Mouse (Mus musculus) layer of hippocampus, postnatal 14 days (tissue): ENCODE results near the gene Zdhhc12. TPM values are rescaled to one million over a fixed set of nuclear protein-coding genes. Genes with fewer than 3 reads are reported as not detected.
A peak's percentile ranks its signal among the peaks of the same experiment; 100 is the strongest.

ENCODE experiments used
- DNase-seq, 2 experiments: peaks; one replicate each; pipeline ENCODE4 v3.0.0; 2021 to 2022; ENCODE audit warnings: low spot score in 2 of 2, mixed read lengths in 1 of 2
- total RNA-seq, 2 experiments: library from RNA; stranded (reverse); gene quantifications; 2 replicates each; pipeline ENCODE4 v1.2.3; 2021

The Zdhhc12 gene
- total RNA-seq, 2 experiments from 2014 or later: 14.7 TPM

DNA sequence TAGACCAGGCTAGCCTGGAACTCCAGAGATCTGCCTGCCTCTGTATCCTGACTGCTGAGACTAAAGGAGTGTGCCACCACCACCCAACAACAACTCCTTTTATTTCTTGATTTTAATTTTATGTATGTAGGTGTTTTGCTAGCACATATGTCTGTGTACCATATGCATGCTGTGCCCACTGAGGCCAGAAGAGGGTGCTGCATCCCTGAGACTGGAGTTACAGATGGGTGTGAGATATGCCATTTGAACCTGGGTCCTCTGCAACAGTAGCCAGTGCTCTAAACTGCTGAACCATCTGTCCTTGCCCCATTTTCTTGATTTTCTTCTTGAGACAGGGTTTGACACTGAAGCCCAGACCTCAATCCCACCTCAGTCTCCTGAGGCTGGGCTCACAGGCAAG lies 12.9 kb upstream of the Zdhhc12 start:
- no peak for DNase-seq

DNA sequence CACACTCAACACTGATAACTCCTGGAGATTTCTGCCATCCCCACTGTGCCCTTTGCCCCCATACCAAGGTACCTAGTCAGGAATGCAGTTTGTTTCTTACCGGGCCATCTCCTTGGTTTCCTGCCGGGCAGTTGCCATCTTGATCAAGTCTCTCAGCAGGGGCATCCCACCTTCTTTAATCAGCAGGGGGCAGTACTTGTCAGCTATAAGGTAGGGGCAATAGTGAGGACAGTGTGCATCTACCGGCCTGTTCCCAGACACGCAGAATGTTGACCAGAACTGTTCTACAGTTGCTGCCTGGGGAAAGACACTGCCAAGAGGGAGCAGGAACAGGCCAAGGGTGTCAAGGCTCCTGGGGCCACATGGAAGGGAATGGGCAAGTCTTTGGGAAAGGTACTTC lies 6.8 kb upstream of the Zdhhc12 start:
- no peak for DNase-seq

DNA sequence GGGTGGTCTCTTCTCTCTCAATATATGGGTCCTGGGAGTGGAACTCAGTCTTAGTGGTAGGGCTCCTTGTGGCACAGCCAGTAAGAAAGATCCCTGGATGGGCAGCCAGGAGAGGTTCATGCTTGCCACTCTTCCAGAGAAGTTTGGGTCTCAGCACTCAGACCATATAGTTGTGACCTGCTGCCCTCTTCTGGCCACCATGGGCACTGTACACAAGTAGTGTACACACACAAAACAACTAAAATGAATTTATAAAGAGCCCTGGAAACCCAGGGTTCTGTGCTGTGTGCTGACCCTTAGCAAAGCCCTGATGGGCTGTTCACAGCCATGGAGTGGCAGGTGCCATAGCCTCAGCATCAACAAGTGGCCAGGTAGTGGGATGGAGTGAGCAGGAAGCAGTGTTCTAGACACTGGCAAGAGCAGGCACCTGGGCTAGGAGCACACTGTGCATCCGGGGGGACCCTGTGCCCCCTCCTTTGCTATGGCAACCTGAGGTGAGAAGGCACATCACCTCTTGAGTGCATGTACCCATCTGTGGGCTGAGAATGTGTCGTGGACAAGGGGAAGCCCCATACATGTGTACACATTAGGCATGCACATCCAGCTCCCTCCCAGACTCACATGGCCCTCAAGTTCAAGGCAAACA lies 2.6 kb upstream of the Zdhhc12 start:
- no peak for DNase-seq

- DNase-seq: peak in 1 of 2 experiments; percentile 32
Observed at GRCm38 (mm10) chr2:30094208-30094588, 750 bp upstream of the Zdhhc12 start.

- DNase-seq: no peak
Observed at GRCm38 (mm10) chr2:30092280-30092918, 1.0 kb downstream of the Zdhhc12 start.

- DNase-seq: no peak
Observed at GRCm38 (mm10) chr2:30091521-30091920, 1.9 kb downstream of the Zdhhc12 start.

- no peak for DNase-seq
Observed at GRCm38 (mm10) chr2:30087310-30087709, 6.1 kb downstream of the Zdhhc12 start.

DNA sequence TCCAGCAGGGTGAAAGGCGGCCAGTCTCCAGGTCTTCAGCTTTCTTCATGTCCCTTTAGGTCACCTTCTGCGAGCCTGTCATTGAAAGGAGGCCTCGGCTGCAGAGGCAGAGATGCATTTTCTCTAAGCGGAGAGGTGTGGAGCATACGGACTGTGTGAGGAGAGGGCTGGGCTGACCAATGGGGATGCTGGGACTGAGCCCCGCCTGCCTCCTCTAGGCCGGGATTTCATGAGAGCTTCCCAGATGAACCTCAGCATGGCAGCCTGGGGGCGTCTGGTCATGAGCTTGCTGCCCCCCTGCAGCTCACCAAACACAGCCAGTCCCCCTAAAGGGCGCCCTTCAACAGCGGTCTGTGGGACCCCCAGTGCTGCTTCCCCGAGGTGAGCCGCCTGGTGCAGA lies 8.8 kb downstream of the Zdhhc12 start:
- DNase-seq: no peak

DNA sequence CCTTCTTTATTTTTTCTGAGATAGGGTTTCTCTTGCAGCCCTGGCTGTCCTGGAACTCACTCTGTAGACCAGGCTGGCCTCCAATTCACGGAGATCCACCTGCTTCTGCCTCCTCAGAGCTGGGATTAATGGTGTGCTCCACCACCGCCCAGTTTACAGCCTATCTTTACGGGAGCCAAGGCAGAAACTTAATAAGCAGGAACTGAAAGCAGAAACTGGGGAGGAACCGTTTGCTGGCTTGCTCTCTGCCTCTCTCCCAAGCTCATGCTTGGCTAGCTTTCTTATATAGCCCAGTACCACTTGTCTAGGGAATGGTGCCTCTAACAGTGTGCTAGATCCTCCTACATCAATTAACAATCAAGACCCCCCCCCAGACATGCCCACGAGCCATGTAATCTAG lies 9.3 kb downstream of the Zdhhc12 start:
- no peak for DNase-seq

- no peak for DNase-seq
Observed at GRCm38 (mm10) chr2:30080181-30080800, 13.2 kb downstream of the Zdhhc12 start.

DNA sequence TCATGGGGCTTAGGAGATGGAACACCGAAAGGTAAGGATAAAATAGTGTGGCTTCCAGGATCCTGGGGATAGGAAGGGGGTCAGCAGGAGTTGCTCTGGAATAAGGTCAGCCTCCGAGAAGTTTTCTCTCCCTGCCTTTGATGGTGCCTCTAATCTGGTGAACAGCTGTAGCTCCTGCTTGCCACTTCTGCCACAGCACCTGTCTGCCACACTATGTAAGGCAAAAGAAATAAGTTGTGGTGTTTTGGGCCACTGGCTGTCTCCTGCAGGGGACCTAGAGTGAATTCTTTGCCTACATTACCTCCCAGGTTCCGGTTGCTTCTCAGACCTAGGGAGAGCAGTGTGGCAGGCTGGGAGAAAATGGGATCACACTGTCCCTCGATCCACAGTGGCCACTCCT lies 14.7 kb downstream of the Zdhhc12 start:
- no peak for DNase-seq

- DNase-seq: no peak
Observed at GRCm38 (mm10) chr2:30078349-30078712, 15.1 kb downstream of the Zdhhc12 start.

DNA sequence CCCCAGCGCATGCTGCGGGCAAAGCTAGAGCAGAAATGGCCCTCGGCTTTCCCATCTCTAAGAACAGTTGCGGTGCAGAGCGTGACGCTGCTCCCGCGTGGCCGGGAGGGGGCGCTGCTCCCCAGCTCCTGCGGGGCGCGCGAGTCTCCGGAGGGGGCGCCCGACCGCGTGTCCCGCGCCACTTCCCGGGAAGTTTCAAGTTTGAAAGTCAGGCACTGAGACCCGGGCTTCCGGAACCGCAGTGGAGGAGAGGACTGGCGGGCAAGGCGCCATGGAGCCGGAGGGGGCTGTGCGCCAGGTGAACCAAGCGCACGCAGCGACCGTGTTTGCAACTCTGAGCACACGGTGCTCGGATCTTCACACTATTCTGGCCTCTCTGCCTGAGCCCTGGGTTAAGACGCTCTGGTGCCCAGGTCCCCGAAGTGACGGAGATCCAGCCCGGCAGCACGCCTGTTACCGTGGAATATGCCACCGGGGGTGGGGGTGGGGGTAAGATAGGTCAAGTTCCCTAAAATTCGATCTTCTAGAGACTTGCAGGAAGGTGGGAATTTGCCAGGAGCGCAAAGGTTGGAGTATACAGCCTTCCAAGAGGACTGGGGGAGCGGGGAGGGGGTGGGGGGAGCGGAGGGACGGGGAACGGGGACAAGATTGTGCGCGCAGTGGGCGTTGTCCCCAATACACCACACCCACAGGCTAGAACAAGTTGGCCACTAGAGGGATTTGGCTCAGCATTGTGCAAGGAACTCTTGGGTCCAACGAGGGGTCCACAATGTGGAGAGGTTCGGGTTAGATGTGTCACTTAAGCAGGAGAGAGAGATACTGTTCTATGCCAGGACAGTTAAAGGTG lies 15.7 kb downstream of the Zdhhc12 start, which contains the start of gene Pkn3:
Gene Pkn3, plus strand, starts transcription at position 183 of the 847 bp plus-strand sequence.
- DNase-seq: peak; percentile 75 to 80

DNA sequence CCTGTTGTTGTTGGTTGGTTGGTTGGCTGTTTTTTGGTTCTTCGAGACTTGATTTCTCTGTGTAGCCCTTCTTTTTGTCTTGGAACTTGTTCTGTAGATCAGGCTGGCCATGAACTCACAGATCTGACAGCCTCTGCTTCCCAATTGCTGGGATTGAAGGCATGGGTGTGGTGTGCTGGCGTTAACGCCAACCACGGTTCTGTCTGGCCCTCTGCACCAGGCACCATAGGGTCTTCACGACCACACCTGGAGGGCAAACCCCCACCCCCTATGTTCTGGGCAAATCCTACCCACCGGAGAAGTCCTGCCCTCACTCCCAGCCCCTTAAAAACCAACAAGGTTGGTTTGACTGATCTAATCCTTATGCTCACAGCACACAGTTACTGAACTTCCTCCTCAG lies 16.5 kb downstream of the Zdhhc12 start:
- no peak for DNase-seq

DNA sequence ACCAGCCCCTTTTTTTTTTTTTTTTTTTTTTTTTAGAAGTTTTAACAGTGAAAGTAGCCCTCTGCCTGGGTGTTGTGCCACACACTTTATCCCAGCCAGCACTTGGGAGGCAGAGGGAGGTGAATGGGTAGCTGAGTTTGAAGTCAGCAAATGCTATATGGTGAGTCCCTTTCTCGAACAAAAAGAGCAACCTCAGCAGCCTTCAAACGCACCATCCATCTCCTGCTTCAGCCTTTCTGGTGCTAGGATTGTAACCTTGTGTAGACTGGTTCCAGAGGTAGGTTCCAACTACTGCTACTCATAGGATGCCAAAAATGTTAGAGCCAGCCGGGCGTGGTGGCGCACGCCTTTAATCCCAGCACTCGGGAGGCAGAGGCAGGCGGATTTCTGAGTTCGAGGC lies 17.0 kb downstream of the Zdhhc12 start:
- no peak for DNase-seq

GRCm38 (mm10) chr2:30075625-30076024 lies 17.8 kb downstream of the Zdhhc12 start:
- DNase-seq: no peak

DNA sequence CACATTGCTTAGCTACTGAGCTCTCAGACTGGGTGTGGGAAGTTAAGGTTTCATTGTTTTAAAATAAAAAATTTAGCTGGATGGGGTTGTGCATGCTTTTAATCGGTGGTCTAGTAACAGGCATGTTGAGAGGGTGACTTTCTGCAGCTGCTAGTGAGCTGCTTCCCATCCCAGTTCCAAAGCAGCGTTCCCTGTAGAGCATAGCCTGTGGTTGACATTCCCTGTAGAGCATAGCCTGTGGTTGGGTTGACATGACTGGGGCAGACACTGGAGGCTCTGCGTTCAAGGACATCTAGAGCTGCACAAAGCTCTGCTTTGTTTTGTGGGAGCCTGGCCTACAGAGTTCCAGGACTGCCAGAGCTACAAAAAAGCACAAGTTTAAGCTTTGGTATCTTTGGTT lies 20.2 kb downstream of the Zdhhc12 start:
- DNase-seq: no peak

- DNase-seq: no peak
Observed at GRCm38 (mm10) chr2:30072875-30073274, 20.6 kb downstream of the Zdhhc12 start.

DNA sequence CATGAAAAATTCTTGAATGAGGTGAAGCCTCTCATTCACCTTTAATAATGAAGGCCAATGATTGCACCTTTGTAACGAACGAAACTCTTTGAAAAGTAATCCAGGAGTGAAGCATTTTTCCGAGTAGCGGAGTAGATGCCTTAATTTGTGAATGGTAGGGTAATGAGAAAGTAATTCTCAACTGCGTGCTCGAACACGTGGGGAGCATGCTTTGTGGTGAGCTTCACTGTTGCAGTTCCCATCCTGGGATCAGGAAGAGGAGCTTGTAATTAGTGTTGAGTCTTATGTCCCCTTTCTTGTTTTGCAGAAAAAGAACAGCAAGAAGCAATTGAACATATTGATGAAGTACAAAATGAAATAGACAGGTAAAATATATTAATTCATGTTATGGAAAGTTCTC lies 25.5 kb downstream of the Zdhhc12 start:
- DNase-seq: no peak

DNA sequence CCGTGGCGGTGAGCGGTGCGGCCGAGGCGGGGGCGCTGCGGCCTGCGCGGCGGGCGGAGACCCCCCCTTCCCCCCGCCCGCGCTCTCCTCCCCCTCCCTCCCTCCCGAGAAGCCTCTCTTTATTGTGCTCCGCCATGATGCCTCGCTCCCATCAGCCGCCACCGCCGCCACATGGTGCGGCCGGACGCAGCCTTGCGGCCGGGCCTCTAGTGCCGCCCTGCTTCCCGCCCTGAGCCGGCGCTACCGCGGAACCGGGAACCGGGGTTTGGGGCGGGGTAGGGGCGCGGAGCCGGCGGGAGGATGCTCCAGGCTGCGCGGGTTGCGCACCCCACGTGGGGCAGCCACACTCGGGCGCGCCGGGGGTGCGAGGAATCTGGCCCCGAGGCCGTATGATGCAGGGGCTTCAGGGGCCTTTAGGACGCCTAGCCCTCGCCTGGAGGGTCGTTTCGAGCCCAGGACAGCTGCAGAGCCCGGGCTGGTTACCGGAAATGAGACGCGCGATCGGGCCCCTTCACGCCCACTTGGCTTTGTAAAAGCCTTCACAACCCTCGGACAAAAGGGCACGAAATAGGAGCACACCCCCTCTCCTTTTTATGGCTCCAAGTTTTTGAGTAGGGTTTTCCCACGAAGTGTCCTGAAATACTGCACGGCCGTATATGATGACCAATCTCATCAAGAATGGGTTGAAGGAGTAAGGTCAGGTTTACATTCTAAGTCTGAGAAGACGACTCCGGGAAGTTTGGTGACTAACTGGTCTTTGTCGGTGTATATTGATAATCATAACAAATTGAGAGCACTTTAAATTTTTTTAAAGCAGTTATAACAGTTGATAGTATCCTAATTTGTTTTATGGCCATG lies 26.2 kb downstream of the Zdhhc12 start:
- peak; percentile 34 to 56 for DNase-seq
